Mouse (Mus musculus) liver, embryonic 14.5 days (tissue): ENCODE data around the gene Uts2.

Source experiments
- CTCF ChIP-seq: IDR thresholded peaks from 2 replicates; pipeline ENCODE4 v1.5.1; 2016; ENCODE audit warnings: antibody characterized with exemption, low read depth, control low read depth
- EP300 ChIP-seq: IDR thresholded peaks from 2 replicates; pipeline ENCODE4 v1.6.1; 2016; ENCODE audit warnings: antibody characterized with exemption, low read depth

DNA sequence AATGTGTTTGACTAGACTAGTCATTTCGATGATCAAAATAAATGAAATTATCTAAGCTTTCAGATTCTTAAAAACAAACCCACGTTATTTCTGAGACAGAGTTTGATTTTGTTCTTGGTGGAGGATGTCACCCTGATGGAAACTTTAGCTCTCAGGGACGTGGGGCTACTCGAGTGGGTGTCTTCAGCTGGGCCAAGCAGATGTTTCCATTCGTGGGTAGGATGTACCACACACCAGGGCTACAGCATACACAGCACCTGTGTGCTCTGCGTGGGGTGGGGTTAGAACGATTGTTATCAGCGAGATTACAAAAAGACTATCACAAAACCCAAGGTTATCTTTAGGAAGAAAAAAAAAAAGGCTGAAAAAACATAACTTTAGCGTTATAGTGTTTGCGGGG, 45.9 kb upstream of the Uts2 start:
- TF ChIP-seq CTCF (no peak), EP300 (no peak)
